Mouse (Mus musculus) B cell, adult 2 months (primary cell): ENCODE data around the gene Vps9d1.
A peak's percentile ranks its signal among the peaks of the same experiment; 100 is the strongest.

Source experiments
- DNase-seq, 2 experiments: peaks; one replicate each; pipeline ENCODE4 v3.0.0; 2022

Vps9d1 gene

GRCm38 (mm10) chr8:123212321-123213117 lies 41.6 kb downstream of the Vps9d1 start, which contains the start of the genes Chmp1a and Spata33:
Gene Chmp1a (minus strand): TSS chr8:123212763.
Gene Spata33 (plus strand): TSS chr8:123212832.
- peak; percentile 86 to 89 for DNase-seq

GRCm38 (mm10) chr8:123211876-123212275 lies 42.3 kb downstream of the Vps9d1 start:
- no peak for DNase-seq

- DNase-seq = no peak
These were observed 50.6 kb downstream of the Vps9d1 start for GRCm38 (mm10) chr8:123203571-123203970.

GRCm38 (mm10) chr8:123202288-123202687 lies 51.9 kb downstream of the Vps9d1 start:
- peak; percentile 81 to 82 for DNase-seq

- no peak for DNase-seq
These were observed 54.3 kb downstream of the Vps9d1 start for GRCm38 (mm10) chr8:123199864-123200263.

- peak; percentile 30 to 45 for DNase-seq
These were observed 57.1 kb downstream of the Vps9d1 start for GRCm38 (mm10) chr8:123197016-123197415.

GRCm38 (mm10) chr8:123193771-123194170 lies 60.4 kb downstream of the Vps9d1 start:
- no peak for DNase-seq
